Mouse (Mus musculus): ENCODE measurements around the gene Tigar. TPM values are rescaled to one million over a fixed set of nuclear protein-coding genes. Genes with fewer than 3 reads are reported as not detected.
A peak's percentile ranks its signal among the peaks of the same experiment; 100 is the strongest.

Gene Tigar
- polyA plus RNA-seq, 1 experiment from 2014 or later = 2.8 TPM

- ATAC-seq (ENCODE audit: low read depth) = no peak
- no peaks in the 10 kb centered on the region for H3K9me3 ChIP-seq (ENCODE audit: control insufficient read depth, low read length)
- H3K4me1 ChIP-seq (replicated peaks; ENCODE audit: control insufficient read depth, insufficient read depth, low read length) = peaks cover 28% of the 10 kb centered on the region
Observed at GRCm38 (mm10) chr6:127143576-127144288, 34.4 kb upstream of the Tigar start.

DNA sequence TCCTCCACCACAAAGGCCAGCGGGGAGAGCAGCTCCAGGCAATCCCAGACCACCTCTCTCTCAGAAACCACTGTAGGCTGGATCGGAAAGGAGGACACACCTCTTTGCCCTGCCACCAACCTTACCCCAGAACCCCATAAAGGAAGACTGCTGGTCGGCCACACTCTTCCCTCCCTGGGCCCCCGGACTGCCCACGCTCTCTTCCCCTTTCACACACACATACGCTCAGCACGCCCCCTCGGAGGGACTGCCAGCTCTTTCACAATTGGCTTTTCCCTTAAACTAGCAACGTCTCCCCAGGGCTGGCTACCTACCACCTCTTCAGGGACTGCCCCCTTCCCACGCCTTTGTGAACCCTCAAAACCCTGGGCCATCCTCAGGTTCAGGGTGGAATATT, 33.8 kb upstream of the Tigar start:
- peaks cover 14% of the 10 kb centered on the region for H3K36me3 ChIP-seq (ENCODE audit: control insufficient read depth, insufficient read depth, low read length)
- H3K4me1 ChIP-seq (replicated peaks; ENCODE audit: control insufficient read depth, insufficient read depth, low read length) = peaks cover 25% of the 10 kb centered on the region
- WGBS = 79% methylated on average over 10 of the region's 10 CpGs
- no peak for ATAC-seq (ENCODE audit: low read depth)
- no peak overlapping the region for H3K4me2 ChIP-seq (ENCODE audit: low read depth, low read length)
- no peaks in the 10 kb centered on the region for H3K27me3 ChIP-seq (ENCODE audit: control insufficient read depth, insufficient read depth, low read depth, low read length)
- H3K4me3 ChIP-seq (ENCODE audit: low read length) = no peak overlapping the region
- no peak overlapping the region for H3K9ac ChIP-seq (ENCODE audit: low read length)
- H3K9me3 ChIP-seq (ENCODE audit: control insufficient read depth, low read length) = no peaks in the 10 kb centered on the region
- H3K27ac ChIP-seq (ENCODE audit: low read length) = no peak overlapping the region

More at GRCm38 (mm10) chr6:127143576-127144288, 34.4 kb upstream of the Tigar start:
- Histone ChIP-seq H3K36me3 (ENCODE audit: control insufficient read depth, insufficient read depth, low read length) (peaks cover 9% of the 10 kb centered on the region), H3K9ac (ENCODE audit: low read length) (no peak overlapping the region), H3K4me2 (ENCODE audit: low read depth, low read length) (no peak overlapping the region), H3K4me3 (ENCODE audit: low read length) (no peak overlapping the region), H3K27me3 (ENCODE audit: control insufficient read depth, insufficient read depth, low read depth, low read length) (no peaks in the 10 kb centered on the region), H3K27ac (ENCODE audit: low read length) (no peak overlapping the region)
- WGBS = 75% methylated on average over 7 of the region's 7 CpGs

- 0 out of 2 replicates have a peak overlapping the region, but pooled peaks have one; percentile 13 for H3K4me3 ChIP-seq (ENCODE audit: low read length)
- H3K36me3 ChIP-seq (ENCODE audit: control insufficient read depth, insufficient read depth, low read length) = peaks cover 20% of the 10 kb centered on the region
- H3K4me1 ChIP-seq (replicated peaks; ENCODE audit: control insufficient read depth, insufficient read depth, low read length) = peaks cover 21% of the 10 kb centered on the region
- H3K27me3 ChIP-seq (ENCODE audit: control insufficient read depth, insufficient read depth, low read depth, low read length) = no peaks in the 10 kb centered on the region
- 0 out of 2 replicates have a peak overlapping the region, but pooled peaks have one; percentile 5 for H3K4me2 ChIP-seq (ENCODE audit: low read depth, low read length)
- 15% methylated on average over 9 of the region's 10 CpGs for WGBS
- H3K9ac ChIP-seq (ENCODE audit: low read length) = no peak overlapping the region
- H3K27ac ChIP-seq (ENCODE audit: low read length) = no peak overlapping the region
- H3K9me3 ChIP-seq (ENCODE audit: control insufficient read depth, low read length) = no peaks in the 10 kb centered on the region
- ATAC-seq (ENCODE audit: low read depth) = peak; percentile 26; the same call in 1 of the 2 replicates
Observed at GRCm38 (mm10) chr6:127142154-127143123, 33.1 kb upstream of the Tigar start.

DNA sequence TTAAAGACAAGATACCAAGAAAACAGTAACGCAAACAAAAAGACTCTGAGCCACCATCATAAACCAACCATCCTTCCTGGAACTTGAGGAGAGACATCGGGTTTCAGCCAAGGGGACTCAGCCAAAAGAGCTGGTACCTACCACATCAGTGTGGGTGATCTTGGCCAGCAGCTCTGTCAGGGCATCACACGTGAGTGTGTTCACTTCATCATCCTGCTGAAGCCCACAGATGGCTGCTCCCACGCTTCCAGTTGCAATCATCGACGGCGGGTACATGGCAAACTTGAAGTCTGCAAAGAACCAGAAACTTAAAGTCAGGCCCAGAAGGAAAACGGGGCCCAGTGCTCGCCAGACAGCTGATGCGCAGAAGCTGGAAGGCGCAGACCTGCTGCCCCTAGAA, 29.6 kb upstream of the Tigar start:
- Histone ChIP-seq H3K4me1 (replicated peaks; ENCODE audit: control insufficient read depth, insufficient read depth, low read length) (peaks cover 6% of the 10 kb centered on the region), H3K27ac (ENCODE audit: low read length) (no peak overlapping the region), H3K9ac (ENCODE audit: low read length) (no peak overlapping the region), H3K4me3 (ENCODE audit: low read length) (no peak overlapping the region), H3K27me3 (ENCODE audit: control insufficient read depth, insufficient read depth, low read depth, low read length) (no peaks in the 10 kb centered on the region), H3K4me2 (ENCODE audit: low read depth, low read length) (no peak overlapping the region), H3K9me3 (ENCODE audit: control insufficient read depth, low read length) (no peaks in the 10 kb centered on the region), H3K36me3 (ENCODE audit: control insufficient read depth, insufficient read depth, low read length) (peaks cover 19% of the 10 kb centered on the region)
- 89% methylated on average over 11 of the region's 11 CpGs for WGBS
- no peak for ATAC-seq (ENCODE audit: low read depth)

DNA sequence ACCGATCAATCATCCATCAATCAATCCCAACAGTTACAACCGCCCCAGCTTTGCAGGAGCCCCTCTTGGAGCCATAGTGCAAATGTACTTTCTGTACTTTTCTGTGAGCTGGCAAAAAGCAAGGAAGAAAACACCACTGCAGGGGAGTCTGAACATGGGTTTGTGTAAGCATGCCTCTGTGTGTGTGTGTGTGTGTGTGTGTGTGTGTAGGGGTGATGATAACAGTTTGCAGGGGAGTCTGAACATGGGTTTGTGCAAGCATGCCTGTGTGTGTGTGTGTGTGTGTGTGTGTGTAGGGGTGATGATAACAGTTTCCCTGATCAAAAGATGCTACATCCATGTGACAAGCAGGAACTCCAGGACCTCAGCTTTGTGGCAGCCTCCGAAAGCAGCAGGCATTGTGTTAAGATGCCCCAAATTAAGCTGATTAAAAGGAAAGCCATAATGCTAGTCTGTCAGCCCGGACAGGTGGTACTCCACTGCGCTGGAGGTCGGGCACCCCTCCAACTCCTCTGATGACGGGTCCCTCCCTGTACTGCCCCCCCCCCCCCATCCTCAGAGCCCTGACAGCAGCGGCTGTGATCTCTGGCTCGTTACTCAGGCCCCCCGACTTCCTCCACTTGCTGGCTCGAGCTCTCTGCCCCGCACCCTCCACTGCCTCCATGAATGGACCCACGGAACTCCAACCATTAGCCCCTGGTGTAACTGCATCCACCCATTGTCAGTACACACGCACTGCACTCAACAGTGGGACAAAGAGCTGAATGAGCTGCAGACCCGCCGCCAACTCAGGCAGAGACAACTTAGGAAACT, 24.3 kb upstream of the Tigar start:
- no peak overlapping the region for H3K27ac ChIP-seq (ENCODE audit: low read length)
- no peaks in the 10 kb centered on the region for H3K4me1 ChIP-seq (replicated peaks; ENCODE audit: control insufficient read depth, insufficient read depth, low read length)
- ATAC-seq (ENCODE audit: low read depth) = no peak
- H3K9ac ChIP-seq (ENCODE audit: low read length) = no peak overlapping the region
- whole genome bisulfite sequencing = 64% methylated on average over 16 of the region's 16 CpGs
- H3K4me2 ChIP-seq (ENCODE audit: low read depth, low read length) = no peak overlapping the region
- peaks cover 36% of the 10 kb centered on the region for H3K36me3 ChIP-seq (ENCODE audit: control insufficient read depth, insufficient read depth, low read length)
- H3K4me3 ChIP-seq (ENCODE audit: low read length) = no peak overlapping the region
- no peaks in the 10 kb centered on the region for H3K9me3 ChIP-seq (ENCODE audit: control insufficient read depth, low read length)
- no peaks in the 10 kb centered on the region for H3K27me3 ChIP-seq (ENCODE audit: control insufficient read depth, insufficient read depth, low read depth, low read length)

- H3K4me3 ChIP-seq (ENCODE audit: low read length) = no peak overlapping the region
- no peak overlapping the region for H3K27ac ChIP-seq (ENCODE audit: low read length)
- H3K27me3 ChIP-seq (ENCODE audit: control insufficient read depth, insufficient read depth, low read depth, low read length) = no peaks in the 10 kb centered on the region
- no peaks in the 10 kb centered on the region for H3K4me1 ChIP-seq (replicated peaks; ENCODE audit: control insufficient read depth, insufficient read depth, low read length)
- peaks cover 29% of the 10 kb centered on the region for H3K36me3 ChIP-seq (ENCODE audit: control insufficient read depth, insufficient read depth, low read length)
- H3K9me3 ChIP-seq (ENCODE audit: control insufficient read depth, low read length) = no peaks in the 10 kb centered on the region
- ATAC-seq (ENCODE audit: low read depth) = no peak
- 61% methylated on average over 3 of the region's 3 CpGs for WGBS
- H3K4me2 ChIP-seq (ENCODE audit: low read depth, low read length) = no peak overlapping the region
- no peak overlapping the region for H3K9ac ChIP-seq (ENCODE audit: low read length)
Observed at GRCm38 (mm10) chr6:127132719-127133118, 23.4 kb upstream of the Tigar start.

GRCm38 (mm10) chr6:127131946-127132345, 22.6 kb upstream of the Tigar start:
- Histone ChIP-seq H3K4me2 (ENCODE audit: low read depth, low read length) (no peak overlapping the region), H3K36me3 (ENCODE audit: control insufficient read depth, insufficient read depth, low read length) (peaks cover 26% of the 10 kb centered on the region), H3K9me3 (ENCODE audit: control insufficient read depth, low read length) (no peaks in the 10 kb centered on the region), H3K4me1 (replicated peaks; ENCODE audit: control insufficient read depth, insufficient read depth, low read length) (no peaks in the 10 kb centered on the region), H3K4me3 (ENCODE audit: low read length) (no peak overlapping the region), H3K27ac (ENCODE audit: low read length) (no peak overlapping the region), H3K27me3 (ENCODE audit: control insufficient read depth, insufficient read depth, low read depth, low read length) (no peaks in the 10 kb centered on the region), H3K9ac (ENCODE audit: low read length) (no peak overlapping the region)
- WGBS = 74% methylated on average over 3 of the region's 3 CpGs
- ATAC-seq (ENCODE audit: low read depth) = no peak

- no peak overlapping the region for H3K27ac ChIP-seq (ENCODE audit: low read length)
- no peak overlapping the region for H3K4me3 ChIP-seq (ENCODE audit: low read length)
- H3K4me2 ChIP-seq (ENCODE audit: low read depth, low read length) = no peak overlapping the region
- no peak for ATAC-seq (ENCODE audit: low read depth)
- peaks cover 21% of the 10 kb centered on the region for H3K36me3 ChIP-seq (ENCODE audit: control insufficient read depth, insufficient read depth, low read length)
- no peaks in the 10 kb centered on the region for H3K9me3 ChIP-seq (ENCODE audit: control insufficient read depth, low read length)
- no peaks in the 10 kb centered on the region for H3K27me3 ChIP-seq (ENCODE audit: control insufficient read depth, insufficient read depth, low read depth, low read length)
- H3K4me1 ChIP-seq (replicated peaks; ENCODE audit: control insufficient read depth, insufficient read depth, low read length) = no peaks in the 10 kb centered on the region
- H3K9ac ChIP-seq (ENCODE audit: low read length) = no peak overlapping the region
- WGBS = 79% methylated on average over 13 of the region's 13 CpGs
Observed at GRCm38 (mm10) chr6:127130377-127130776, 21.0 kb upstream of the Tigar start.
